Mouse (Mus musculus): Measurements from ENCODE around the gene Mast4. TPM values are rescaled to one million over a fixed set of nuclear protein-coding genes. Genes with fewer than 3 reads are reported as not detected.

The Mast4 gene
- polyA plus RNA-seq, 1 experiment from 2014 or later, result 21.1 TPM

DNA sequence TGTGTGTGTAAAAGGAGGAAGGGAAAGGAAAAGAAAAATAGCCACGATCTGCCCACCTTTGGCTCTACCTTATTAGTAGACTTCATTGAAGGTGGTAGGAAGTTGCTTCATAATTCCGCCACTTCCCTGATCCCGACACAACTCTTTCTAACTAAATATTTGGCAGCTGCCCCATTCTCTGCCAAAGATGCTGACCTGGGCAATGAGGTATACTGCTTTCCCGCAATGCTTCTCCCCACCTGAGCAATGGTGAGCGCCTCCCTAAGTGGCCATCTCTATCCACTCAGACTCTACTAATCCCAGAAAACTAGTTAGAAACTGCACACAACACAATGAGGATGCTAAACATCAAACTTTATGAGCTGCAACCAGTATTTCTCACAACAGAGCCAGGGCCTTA, 129.1 kb downstream of the Mast4 start:
- no peak for DNase-seq (ENCODE audit: low spot score)
- ATAC-seq (ENCODE audit: low read depth), result no peak
- 0 out of 2 replicates have a peak, but pooled peaks cover 7% of the 10 kb centered on the region for H3K4me1 ChIP-seq (ENCODE audit: control insufficient read depth, insufficient read depth, low read length)
- no peak overlapping the region for H3K4me3 ChIP-seq (ENCODE audit: low read depth, low read length)
- no peak overlapping the region for H3K27ac ChIP-seq (replicated peaks; ENCODE audit: low read depth, low read length)
- 95% methylated on average over 5 of the region's 5 CpGs for WGBS
- H3K4me2 ChIP-seq (ENCODE audit: low read depth, low read length), result no peak overlapping the region
- no peaks in the 10 kb centered on the region for H3K9me3 ChIP-seq (ENCODE audit: control insufficient read depth, low read length)
- no peak overlapping the region for H3K9ac ChIP-seq (ENCODE audit: low read depth, low read length)
- H3K27me3 ChIP-seq (replicated peaks; ENCODE audit: control insufficient read depth, insufficient read depth, low read length), result no peaks in the 10 kb centered on the region
- H3K36me3 ChIP-seq (ENCODE audit: control insufficient read depth, insufficient read depth, low read length), result no peaks in the 10 kb centered on the region

DNA sequence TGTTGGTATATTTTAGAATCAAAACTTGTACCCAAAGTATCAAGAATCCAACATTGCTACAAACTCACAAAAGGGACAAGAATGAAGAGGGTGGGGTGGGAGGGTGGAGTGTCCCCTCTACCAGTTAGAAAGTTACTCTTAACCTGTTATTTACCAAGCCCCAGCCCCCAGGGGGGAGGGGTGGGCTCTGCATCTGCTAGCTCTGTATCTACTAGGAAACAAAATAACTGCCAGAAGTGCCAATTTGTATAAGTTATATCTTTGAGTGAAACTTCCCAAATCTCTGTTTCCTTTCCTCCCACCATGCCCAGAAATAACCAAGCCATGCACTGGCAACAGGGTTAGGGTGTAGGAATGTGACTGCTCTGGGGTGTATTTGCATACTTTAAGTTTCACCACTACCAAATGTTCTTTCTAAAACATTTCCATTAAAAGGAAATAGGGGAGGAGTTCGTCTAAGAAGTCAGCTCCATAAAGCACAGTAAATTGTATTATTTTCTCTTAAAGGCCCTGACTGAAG, 130.9 kb downstream of the Mast4 start:
- Histone ChIP-seq H3K27ac (replicated peaks; ENCODE audit: low read depth, low read length) (no peak overlapping the region), H3K9me3 (ENCODE audit: control insufficient read depth, low read length) (no peaks in the 10 kb centered on the region), H3K27me3 (replicated peaks; ENCODE audit: control insufficient read depth, insufficient read depth, low read length) (no peaks in the 10 kb centered on the region), H3K4me1 (ENCODE audit: control insufficient read depth, insufficient read depth, low read length) (0 out of 2 replicates have a peak, but pooled peaks cover 7% of the 10 kb centered on the region), H3K4me3 (ENCODE audit: low read depth, low read length) (no peak overlapping the region), H3K9ac (ENCODE audit: low read depth, low read length) (no peak overlapping the region), H3K36me3 (ENCODE audit: control insufficient read depth, insufficient read depth, low read length) (no peaks in the 10 kb centered on the region), H3K4me2 (ENCODE audit: low read depth, low read length) (no peak overlapping the region)
- no peak for DNase-seq (ENCODE audit: low spot score)
- WGBS, result 42% methylated on average over 1 of the region's 1 CpGs
- ATAC-seq (ENCODE audit: low read depth), result no peak

DNA sequence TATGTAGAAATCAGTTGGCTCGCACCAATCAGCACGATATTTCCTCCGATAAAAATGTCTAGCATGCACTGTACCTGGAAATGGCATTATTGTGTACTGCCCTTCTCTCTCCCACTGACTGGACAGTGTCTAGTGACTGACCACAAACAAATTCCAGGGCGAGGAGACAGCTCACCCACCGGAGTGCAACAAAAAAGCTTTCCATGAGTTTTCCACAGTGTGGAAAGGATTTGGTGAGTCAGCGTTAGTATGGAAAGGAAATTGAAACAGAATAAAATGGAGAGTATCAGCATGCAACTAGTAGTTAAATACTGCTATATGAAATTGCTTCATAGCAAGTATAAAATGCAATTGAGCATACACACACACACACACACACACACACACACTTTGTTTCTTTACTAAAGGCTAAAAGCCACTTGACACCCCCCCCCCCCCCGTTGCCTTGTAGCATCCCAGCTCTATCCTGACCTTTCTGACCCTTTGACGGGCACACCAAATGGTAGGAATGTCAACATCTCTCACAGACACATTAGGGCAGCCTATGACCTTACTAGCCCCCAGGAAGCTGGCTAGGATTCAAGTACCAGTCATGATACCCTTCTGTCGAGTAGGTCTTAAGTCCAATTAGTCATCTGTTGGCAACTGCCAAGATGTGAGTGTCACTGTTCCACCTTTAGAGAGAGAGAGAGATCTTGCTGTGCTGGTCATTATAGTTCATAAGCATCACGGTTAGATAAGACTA, 133.1 kb downstream of the Mast4 start:
- Histone ChIP-seq H3K9me3 (ENCODE audit: control insufficient read depth, low read length) (no peaks in the 10 kb centered on the region), H3K4me1 (ENCODE audit: control insufficient read depth, insufficient read depth, low read length) (0 out of 2 replicates have a peak, but pooled peaks cover 7% of the 10 kb centered on the region), H3K9ac (ENCODE audit: low read depth, low read length) (no peak overlapping the region), H3K4me3 (ENCODE audit: low read depth, low read length) (no peak overlapping the region), H3K36me3 (ENCODE audit: control insufficient read depth, insufficient read depth, low read length) (no peaks in the 10 kb centered on the region), H3K27me3 (replicated peaks; ENCODE audit: control insufficient read depth, insufficient read depth, low read length) (no peaks in the 10 kb centered on the region), H3K27ac (replicated peaks; ENCODE audit: low read depth, low read length) (no peak overlapping the region), H3K4me2 (ENCODE audit: low read depth, low read length) (no peak overlapping the region)
- DNase-seq (ENCODE audit: low spot score) (no peak), ATAC-seq (ENCODE audit: low read depth) (no peak)
- 66% methylated on average over 10 of the region's 10 CpGs for WGBS

DNA sequence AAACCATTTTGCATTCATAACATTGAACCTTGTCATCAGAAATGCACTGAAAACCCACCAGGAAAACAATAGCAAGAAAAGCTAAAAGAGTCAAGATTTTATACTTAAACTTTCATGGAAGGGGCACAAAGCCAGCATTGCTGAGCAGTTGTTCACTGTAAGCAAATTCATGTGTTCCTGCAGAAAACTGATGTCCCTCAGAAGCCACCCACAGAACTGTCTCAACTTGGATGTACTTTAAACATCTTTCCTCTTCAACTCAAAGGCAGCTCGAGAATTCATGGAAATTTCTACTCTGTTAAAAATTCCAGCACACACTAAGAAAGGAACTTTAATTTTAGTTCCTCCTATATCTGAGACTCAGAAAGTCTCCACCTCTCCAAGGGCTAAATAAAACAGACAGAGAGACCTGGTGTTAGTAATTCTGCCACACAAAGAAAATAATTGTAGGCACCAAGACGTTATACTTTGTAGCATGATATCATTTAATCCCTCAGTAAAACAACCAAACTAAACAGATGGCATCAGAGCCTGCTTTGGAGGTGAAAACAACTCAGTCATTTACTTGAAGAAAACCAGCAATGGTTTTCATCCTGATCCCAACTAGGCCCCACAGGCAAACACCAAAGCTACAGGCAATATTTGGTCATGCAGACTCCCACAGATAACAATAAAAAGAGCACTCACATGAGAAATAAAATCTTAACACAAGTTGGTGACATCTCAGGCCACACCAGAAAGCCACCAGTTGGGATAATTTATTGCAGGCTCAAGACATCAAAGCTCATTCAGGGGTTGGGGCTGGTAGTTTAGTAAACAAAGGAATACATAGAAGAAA, 134.3 kb downstream of the Mast4 start:
- Histone ChIP-seq H3K9me3 (ENCODE audit: control insufficient read depth, low read length) (no peaks in the 10 kb centered on the region), H3K9ac (ENCODE audit: low read depth, low read length) (no peak overlapping the region), H3K4me3 (ENCODE audit: low read depth, low read length) (no peak overlapping the region), H3K36me3 (ENCODE audit: control insufficient read depth, insufficient read depth, low read length) (no peaks in the 10 kb centered on the region), H3K27me3 (replicated peaks; ENCODE audit: control insufficient read depth, insufficient read depth, low read length) (no peaks in the 10 kb centered on the region), H3K27ac (replicated peaks; ENCODE audit: low read depth, low read length) (no peak overlapping the region), H3K4me2 (ENCODE audit: low read depth, low read length) (no peak overlapping the region), H3K4me1 (ENCODE audit: control insufficient read depth, insufficient read depth, low read length) (0 out of 2 replicates have a peak, but pooled peaks cover 7% of the 10 kb centered on the region)
- no peak for ATAC-seq (ENCODE audit: low read depth)
- 27% methylated on average over 2 of the region's 2 CpGs for WGBS
- no peak for DNase-seq (ENCODE audit: low spot score)

DNA sequence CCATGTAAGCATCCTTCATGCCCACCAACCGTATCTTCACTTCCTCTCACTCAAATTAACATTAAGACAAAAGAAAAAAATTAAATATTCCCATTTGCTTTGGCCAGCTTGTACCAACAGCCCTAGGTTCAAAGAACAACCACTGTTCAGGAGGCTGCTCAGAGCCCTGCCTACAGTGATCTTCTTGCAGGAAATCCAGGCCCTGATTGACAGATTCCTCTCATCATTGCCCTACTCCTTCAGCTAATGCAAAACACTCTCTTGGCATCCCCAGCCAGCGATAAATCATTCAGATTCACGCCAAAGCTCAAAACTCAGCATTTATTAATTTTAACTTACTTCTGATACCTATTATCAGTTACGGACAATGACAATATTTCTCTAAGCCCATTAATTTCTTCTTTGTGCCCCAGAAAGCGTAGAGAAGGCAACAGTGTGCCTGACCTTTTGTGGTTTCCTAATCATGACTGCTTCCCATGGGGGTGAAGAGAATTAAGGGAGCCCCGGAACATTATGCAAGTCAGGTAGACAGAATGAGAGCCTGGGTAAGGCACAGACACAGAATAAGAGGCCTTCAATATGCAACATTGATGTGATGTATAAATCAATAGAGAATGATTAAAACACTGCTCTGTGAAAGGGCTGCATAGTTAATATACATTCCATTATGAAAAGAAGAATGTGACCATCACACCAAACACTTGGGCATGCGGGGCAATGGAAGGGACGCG, 135.9 kb downstream of the Mast4 start:
- 0 out of 2 replicates have a peak, but pooled peaks cover under 1% of the 10 kb centered on the region for H3K4me1 ChIP-seq (ENCODE audit: control insufficient read depth, insufficient read depth, low read length)
- 75% methylated on average over 9 of the region's 9 CpGs for WGBS
- no peaks in the 10 kb centered on the region for H3K27me3 ChIP-seq (replicated peaks; ENCODE audit: control insufficient read depth, insufficient read depth, low read length)
- H3K4me3 ChIP-seq (ENCODE audit: low read depth, low read length), result no peak overlapping the region
- H3K4me2 ChIP-seq (ENCODE audit: low read depth, low read length), result no peak overlapping the region
- H3K9ac ChIP-seq (ENCODE audit: low read depth, low read length), result no peak overlapping the region
- H3K27ac ChIP-seq (replicated peaks; ENCODE audit: low read depth, low read length), result no peak overlapping the region
- ATAC-seq (ENCODE audit: low read depth) (no peak), DNase-seq (ENCODE audit: low spot score) (no peak)
- no peaks in the 10 kb centered on the region for H3K9me3 ChIP-seq (ENCODE audit: control insufficient read depth, low read length)
- no peaks in the 10 kb centered on the region for H3K36me3 ChIP-seq (ENCODE audit: control insufficient read depth, insufficient read depth, low read length)

DNA sequence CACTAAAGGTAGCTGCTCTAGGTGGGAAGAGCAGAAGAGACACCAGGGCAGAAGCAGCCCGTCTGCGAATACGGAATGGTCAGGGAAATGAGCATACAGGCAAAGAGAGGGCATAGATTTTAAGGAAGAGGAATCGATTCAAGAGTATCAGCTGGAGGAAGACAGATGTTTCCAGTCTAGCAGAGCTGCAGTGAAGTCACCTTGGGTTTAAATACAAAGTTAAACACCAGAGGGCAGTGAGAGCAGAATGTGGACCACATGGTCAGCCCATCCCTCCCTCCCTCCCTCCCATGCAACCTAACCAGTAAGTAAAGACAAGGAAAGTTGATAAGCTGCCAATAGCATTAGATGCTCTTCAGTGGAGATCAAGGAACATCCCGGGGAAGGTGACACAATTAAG, 138.0 kb downstream of the Mast4 start:
- DNase-seq (ENCODE audit: low spot score) (no peak), ATAC-seq (ENCODE audit: low read depth) (no peak)
- H3K27me3 ChIP-seq (replicated peaks; ENCODE audit: control insufficient read depth, insufficient read depth, low read length), result no peaks in the 10 kb centered on the region
- H3K27ac ChIP-seq (replicated peaks; ENCODE audit: low read depth, low read length), result no peak overlapping the region
- 67% methylated on average over 5 of the region's 5 CpGs for WGBS
- no peak overlapping the region for H3K9ac ChIP-seq (ENCODE audit: low read depth, low read length)
- no peaks in the 10 kb centered on the region for H3K4me1 ChIP-seq (ENCODE audit: control insufficient read depth, insufficient read depth, low read length)
- no peaks in the 10 kb centered on the region for H3K36me3 ChIP-seq (ENCODE audit: control insufficient read depth, insufficient read depth, low read length)
- H3K4me2 ChIP-seq (ENCODE audit: low read depth, low read length), result no peak overlapping the region
- no peaks in the 10 kb centered on the region for H3K9me3 ChIP-seq (ENCODE audit: control insufficient read depth, low read length)
- H3K4me3 ChIP-seq (ENCODE audit: low read depth, low read length), result no peak overlapping the region

DNA sequence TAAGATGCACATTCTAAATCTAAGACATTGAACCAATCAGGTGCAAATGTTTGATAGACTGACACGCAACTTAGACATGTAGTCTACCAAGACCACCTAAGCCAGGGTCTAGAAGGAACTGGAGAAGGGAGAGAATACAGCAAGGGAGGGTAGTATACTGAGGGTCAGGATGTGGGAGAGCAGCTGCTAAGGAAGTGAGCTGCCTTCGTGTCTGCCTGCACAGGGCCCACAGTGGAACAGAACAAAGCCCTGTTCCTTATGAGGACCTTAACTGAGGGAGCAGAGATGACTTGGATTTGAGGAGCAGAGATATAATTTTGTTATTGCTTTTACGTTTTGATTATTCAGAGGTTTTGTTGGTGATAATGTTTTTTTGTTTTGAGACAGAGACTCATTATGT, 138.4 kb downstream of the Mast4 start:
- Histone ChIP-seq H3K36me3 (ENCODE audit: control insufficient read depth, insufficient read depth, low read length) (no peaks in the 10 kb centered on the region), H3K9me3 (ENCODE audit: control insufficient read depth, low read length) (no peaks in the 10 kb centered on the region), H3K4me3 (ENCODE audit: low read depth, low read length) (no peak overlapping the region), H3K27ac (replicated peaks; ENCODE audit: low read depth, low read length) (no peak overlapping the region), H3K4me2 (ENCODE audit: low read depth, low read length) (no peak overlapping the region), H3K9ac (ENCODE audit: low read depth, low read length) (no peak overlapping the region), H3K4me1 (ENCODE audit: control insufficient read depth, insufficient read depth, low read length) (no peaks in the 10 kb centered on the region), H3K27me3 (replicated peaks; ENCODE audit: control insufficient read depth, insufficient read depth, low read length) (no peaks in the 10 kb centered on the region)
- no peak for DNase-seq (ENCODE audit: low spot score)
- WGBS, result 77% methylated on average over 3 of the region's 3 CpGs
- ATAC-seq (ENCODE audit: low read depth), result no peak

DNA sequence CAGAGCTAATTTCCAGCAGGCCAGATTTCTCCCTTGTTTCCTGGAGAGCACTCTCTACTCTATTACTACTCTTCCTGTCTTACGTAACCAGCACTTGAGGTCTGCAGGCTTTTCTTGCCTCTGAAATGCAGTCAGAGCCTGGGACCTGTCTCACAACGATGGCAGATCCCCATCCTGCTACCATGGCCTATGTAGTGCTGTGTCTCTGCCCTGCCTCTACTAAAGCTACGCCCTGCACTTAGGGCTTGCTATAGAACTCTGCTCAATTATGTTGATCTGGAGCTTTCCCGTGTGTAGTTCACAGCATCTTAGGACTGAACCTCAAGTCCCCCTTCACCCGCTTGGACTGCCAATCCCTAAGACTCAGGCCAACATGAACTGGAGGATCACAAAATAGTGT, 150.7 kb downstream of the Mast4 start:
- Histone ChIP-seq H3K4me3 (ENCODE audit: low read depth, low read length) (no peak overlapping the region), H3K27ac (replicated peaks; ENCODE audit: low read depth, low read length) (no peak overlapping the region), H3K27me3 (replicated peaks; ENCODE audit: control insufficient read depth, insufficient read depth, low read length) (no peaks in the 10 kb centered on the region), H3K4me1 (ENCODE audit: control insufficient read depth, insufficient read depth, low read length) (no peaks in the 10 kb centered on the region), H3K9ac (ENCODE audit: low read depth, low read length) (no peak overlapping the region), H3K36me3 (ENCODE audit: control insufficient read depth, insufficient read depth, low read length) (no peaks in the 10 kb centered on the region), H3K4me2 (ENCODE audit: low read depth, low read length) (no peak overlapping the region), H3K9me3 (ENCODE audit: control insufficient read depth, low read length) (0 out of 2 replicates have a peak, but pooled peaks cover 3% of the 10 kb centered on the region)
- DNase-seq (ENCODE audit: low spot score) (no peak), ATAC-seq (ENCODE audit: low read depth) (no peak)
- WGBS, result 86% methylated on average over 5 of the region's 5 CpGs
